Mouse (Mus musculus) granulocyte monocyte progenitor cell, adult 5-6 weeks (primary cell): ENCODE results near the gene Tnfrsf8. TPM values are rescaled to one million over a fixed set of nuclear protein-coding genes. Genes with fewer than 3 reads are reported as not detected.

Source experiments
- ATAC-seq: replicated peaks from 2 replicates; pipeline ENCODE4 v1.8.0; 2016; ENCODE audit warnings: mild to moderate bottlenecking, moderate TSS enrichment, inconsistent platforms; ENCODE audit not compliant: poor library complexity, severe bottlenecking
- total RNA-seq, 2 experiments: library from RNA; stranded (forward) in 1 of 2; stranded (reverse) in 1 of 2; fragments of 200-712, 200-1000 nt in 1 of 2; fragments of >200 nt in 1 of 2; fragmentation: Nextera tagmentation in 1 of 2; gene quantifications; 2 replicates each; pipeline ENCODE4 v1.2.3; 2014 to 2017

The Tnfrsf8 gene
- total RNA-seq, 2 experiments from 2014 or later: 1.1 TPM; not detected in 1

DNA sequence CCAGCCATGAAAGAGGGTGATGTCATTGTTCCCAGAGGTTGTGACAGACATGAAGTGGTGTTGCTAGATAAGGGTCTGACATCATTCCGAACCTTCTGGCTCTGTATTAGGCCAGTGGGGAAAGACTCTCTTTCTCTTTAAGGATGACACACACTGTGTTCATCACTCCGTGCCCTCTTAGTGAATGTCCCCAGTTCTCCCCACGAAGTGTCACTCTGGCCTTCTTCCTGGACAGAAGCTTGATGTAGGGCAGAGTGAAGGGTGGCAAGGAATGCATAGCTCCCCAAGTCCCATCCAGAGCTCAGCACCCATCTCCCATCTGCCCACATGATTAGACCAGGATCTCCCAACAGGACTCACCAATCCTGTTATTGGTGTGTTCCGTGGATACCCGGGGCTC, 41.0 kb downstream of the Tnfrsf8 start:
- no peak for ATAC-seq

- no peak for ATAC-seq
These were observed 42.2 kb downstream of the Tnfrsf8 start for GRCm38 (mm10) chr4:145272763-145273162.

GRCm38 (mm10) chr4:145271634-145272033, 43.3 kb downstream of the Tnfrsf8 start:
- no peak for ATAC-seq

DNA sequence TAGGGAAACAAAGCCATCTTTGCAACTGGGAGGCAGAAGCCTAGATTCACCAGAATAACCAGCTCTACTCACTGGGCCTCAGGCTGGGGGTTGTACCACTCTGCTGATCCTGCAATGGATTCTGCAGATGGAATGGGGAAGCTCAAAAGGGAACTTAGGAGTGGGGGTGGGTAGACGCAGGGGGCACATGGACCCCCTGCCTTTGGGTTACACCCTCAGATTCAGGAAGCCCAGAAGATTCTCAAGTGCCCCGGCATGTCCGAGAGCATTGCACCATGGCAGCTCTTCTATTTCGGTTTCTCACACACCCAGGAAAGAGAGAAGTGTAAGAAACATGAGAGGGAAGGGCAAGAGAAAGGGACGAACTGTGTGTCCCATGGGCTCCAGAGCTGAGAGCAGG, 44.8 kb downstream of the Tnfrsf8 start:
- peak; percentile 64 for ATAC-seq

GRCm38 (mm10) chr4:145267631-145268110, 47.3 kb downstream of the Tnfrsf8 start:
- ATAC-seq: peak; percentile 72

- no peak for ATAC-seq
These were observed 48.5 kb downstream of the Tnfrsf8 start for GRCm38 (mm10) chr4:145266505-145266904.

DNA sequence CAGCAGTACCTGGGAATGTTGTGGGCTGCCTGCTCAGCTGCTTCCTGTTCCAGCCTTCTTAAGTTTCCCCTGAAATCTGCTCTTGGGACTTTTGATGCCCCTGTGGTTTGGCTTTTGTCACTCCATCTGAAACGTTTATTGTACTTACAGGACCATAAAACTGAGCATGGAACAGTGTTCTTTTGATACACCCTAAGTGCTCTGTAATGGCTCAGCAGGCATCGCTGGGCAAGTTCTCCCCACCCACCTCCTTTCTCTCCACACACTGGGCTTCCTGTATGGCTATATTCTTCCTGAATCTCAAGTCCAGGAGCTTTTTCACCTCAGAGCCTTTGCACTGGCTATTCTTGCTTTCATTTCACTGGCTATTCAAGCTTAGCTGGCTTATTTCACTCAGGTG, 50.2 kb downstream of the Tnfrsf8 start:
- no peak for ATAC-seq

DNA sequence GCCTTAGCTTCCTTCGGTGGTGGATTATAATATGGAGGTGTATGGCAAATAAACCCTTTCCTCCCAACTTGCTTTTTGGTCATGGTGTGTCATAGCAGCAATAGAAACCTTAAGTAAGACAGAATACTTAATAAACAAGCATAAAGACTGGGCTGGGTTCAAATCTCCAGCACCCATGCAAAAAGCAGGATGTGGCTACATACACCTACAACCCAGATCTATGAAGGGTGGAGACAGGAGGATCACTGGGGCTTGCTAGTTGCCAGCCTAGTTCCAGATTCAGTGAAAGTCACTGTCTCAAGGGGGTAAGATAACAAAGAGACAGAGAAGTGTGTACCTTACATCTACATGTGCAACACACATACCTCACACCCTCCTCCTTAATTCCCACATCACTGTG, 51.4 kb downstream of the Tnfrsf8 start:
- no peak for ATAC-seq

DNA sequence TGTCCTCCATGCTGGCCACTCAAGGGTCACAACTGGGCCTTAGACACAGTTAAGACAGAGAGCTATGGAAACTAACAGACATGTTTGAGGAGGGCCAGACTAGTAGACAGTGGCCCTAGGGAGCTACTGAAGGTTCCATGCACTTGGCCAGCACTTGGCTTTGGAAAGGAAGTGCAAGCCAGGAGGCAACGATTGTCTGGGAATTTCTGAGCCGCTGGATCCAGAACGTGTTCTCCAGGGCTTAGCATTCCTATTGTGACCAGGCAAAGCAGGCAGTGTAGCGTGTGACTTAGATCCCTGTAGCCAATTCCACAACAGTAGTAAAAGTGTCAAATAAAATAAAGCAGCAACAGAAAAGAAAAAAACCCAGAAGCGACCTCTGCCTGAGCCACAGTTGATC, 54.2 kb downstream of the Tnfrsf8 start:
- ATAC-seq: no peak

GRCm38 (mm10) chr4:145257751-145258434, 57.1 kb downstream of the Tnfrsf8 start:
- ATAC-seq: peak; percentile 56

GRCm38 (mm10) chr4:145256144-145256543, 58.8 kb downstream of the Tnfrsf8 start:
- ATAC-seq: no peak

- ATAC-seq: peak; percentile 59
These were observed 60.5 kb downstream of the Tnfrsf8 start for GRCm38 (mm10) chr4:145254418-145254817.

DNA sequence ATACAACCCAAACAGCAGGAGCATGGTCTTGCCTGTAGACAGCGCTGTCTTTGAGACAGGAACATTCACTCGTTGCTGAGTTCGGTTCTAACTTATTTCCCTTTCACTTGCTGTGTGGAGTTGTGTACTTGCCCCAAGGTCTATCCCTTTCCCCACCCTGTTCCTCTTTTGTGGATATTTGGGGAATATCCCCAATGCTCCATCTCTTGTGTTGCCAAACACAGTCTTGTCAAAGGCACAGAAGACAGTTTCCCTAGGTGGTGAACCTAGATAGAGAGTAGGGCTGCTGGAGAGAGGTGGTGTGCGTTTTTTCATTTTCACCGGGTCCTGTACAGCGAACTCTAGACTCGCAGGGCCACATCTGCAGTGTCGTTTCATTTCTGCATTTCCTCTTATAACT, 62.4 kb downstream of the Tnfrsf8 start:
- peak; percentile 24 for ATAC-seq

GRCm38 (mm10) chr4:145251546-145251945, 63.4 kb downstream of the Tnfrsf8 start:
- ATAC-seq: no peak

- ATAC-seq: peak; percentile 8; the same call in 1 of the 2 replicates
These were observed 65.0 kb downstream of the Tnfrsf8 start for GRCm38 (mm10) chr4:145250002-145250401.

DNA sequence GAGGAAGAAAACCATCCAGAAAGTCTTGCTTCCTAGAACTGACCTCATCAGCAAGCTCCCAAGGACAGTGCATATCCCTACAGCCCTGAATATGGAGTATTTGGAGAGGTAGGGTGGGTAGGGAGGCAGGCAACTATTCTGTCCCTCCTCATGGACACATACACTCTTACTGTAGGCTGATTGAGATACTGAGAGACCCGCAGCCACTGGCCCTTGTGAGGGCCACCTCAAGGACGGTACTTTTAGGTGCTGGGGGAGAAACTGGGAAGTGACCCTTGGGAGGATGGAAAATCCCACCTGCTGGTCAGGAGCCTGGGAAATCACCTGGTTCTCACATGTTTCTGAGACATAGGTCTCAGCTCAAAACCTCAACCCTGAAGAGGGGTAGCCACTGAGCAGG, 67.4 kb downstream of the Tnfrsf8 start:
- no peak for ATAC-seq

DNA sequence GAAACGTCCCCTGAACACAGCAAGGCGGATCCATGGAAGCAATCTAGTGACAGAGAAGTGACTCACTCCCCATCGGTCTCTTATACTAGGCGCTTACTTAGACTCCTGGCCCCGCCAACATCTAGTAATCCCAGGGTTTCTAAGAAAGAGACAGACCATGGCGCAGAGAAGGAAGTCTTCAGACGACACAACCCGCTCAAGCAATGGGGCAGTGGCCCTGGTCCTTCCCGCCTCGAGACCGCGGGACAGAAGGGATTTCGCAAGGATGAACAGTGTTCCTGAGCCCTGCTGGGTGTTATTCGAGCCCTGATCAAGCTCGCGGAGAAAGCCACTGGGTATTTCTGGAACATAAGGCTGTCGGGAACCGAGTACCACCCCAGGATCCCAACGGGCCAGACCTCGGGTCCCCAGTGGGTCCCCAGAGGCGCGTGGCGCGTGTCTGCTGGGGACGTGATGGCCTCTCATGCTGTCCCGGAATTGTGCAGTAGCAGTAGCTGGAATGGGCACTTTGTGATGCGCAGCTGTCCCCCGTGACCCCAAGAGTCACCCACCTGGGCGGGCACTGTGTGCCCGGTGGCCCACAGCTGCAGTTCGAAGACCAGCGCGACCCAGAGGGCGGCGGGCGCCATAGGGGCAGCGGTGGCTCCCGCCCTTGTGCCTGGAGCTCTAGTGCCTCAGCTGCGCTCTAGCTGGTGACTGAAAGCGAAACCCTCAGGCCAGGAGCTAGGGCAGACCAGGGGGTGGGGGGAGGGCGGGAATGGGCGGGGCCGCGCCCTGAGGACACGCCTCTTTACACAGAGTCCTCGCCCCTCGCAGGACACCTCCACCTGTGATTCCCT, 68.6 kb downstream of the Tnfrsf8 start, which contains the start of gene Tnfrsf1b:
Gene Tnfrsf1b (minus strand): TSS at position 698 of the 839 bp plus-strand sequence.
- peak; percentile 70 for ATAC-seq

GRCm38 (mm10) chr4:145245581-145245980, 69.4 kb downstream of the Tnfrsf8 start:
- ATAC-seq: no peak

- no peak for ATAC-seq
These were observed 70.3 kb downstream of the Tnfrsf8 start for GRCm38 (mm10) chr4:145244676-145245075.

GRCm38 (mm10) chr4:145242719-145243350, 72.1 kb downstream of the Tnfrsf8 start:
- no peak for ATAC-seq

DNA sequence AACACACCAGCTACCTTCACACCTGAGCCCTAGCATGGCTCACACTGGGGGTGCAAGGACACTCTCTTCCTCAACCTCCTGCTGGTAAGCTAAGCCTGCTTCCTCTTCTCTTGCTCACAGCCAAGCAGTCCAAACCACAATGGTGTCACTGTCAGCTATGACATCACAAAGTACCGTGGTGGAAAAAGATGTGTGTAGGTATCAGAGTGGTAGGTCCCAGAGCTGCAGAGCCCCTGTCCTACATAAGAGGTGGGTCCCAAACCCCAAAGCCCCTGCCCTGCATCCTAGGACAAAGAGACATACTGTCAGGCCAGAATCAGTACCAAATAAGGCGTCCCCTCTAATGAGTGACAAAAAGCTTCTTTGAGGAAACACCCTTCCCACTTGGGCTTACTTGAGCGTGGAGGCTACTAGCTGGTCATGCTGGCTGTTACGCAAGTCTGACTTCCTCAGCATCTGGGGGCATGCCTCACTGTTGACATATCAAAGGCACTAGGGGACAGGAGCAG, 74.2 kb downstream of the Tnfrsf8 start:
- ATAC-seq: peak; percentile 86
